Mouse (Mus musculus) liver, postnatal 0 days (tissue): Measurements from ENCODE around the gene Socs4. TPM values are rescaled to one million over a fixed set of nuclear protein-coding genes. Genes with fewer than 3 reads are reported as not detected.

Source experiments
- ATAC-seq: fragments of 200-750 bp; cut with Nextera tagmentation; 2 replicates; pipeline ENCODE4 v1.8.0; 2017; ENCODE audit warnings: mild to moderate bottlenecking, moderate library complexity
- DNase-seq: peaks from one replicate; pipeline ENCODE4 v3.0.0-alpha.2; 2016
- H3K27ac ChIP-seq: fragments of 300-500 bp; sonication (generic); 2 replicates; pipeline ENCODE4 v1.5.1; 2014; ENCODE audit warnings: antibody characterized with exemption, moderate library complexity, mild to moderate bottlenecking, low read depth
- H3K27me3 ChIP-seq: fragments of 300-500 bp; sonication (generic); 2 replicates; pipeline ENCODE4 v1.6.1; 2014; ENCODE audit warnings: low read length, control low read depth, mixed read lengths; ENCODE audit not compliant: insufficient read depth
- H3K36me3 ChIP-seq: fragments of 300-500 bp; sonication (generic); replicated peaks from 2 replicates; pipeline ENCODE4 v1.6.1; 2014; ENCODE audit warnings: mild to moderate bottlenecking, control low read depth, low read length, moderate library complexity, mixed read lengths; ENCODE audit not compliant: insufficient read depth
- H3K4me1 ChIP-seq: fragments of 300-500 bp; sonication (generic); 2 replicates; pipeline ENCODE4 v1.6.1; 2014; ENCODE audit warnings: antibody characterized with exemption, mild to moderate bottlenecking, control low read depth; ENCODE audit not compliant: insufficient read depth
- H3K4me2 ChIP-seq: fragments of 300-500 bp; sonication (generic); 2 replicates; pipeline ENCODE4 v1.6.1; 2014; ENCODE audit warnings: low read depth, mild to moderate bottlenecking, low read length, moderate library complexity, mixed read lengths
- H3K4me3 ChIP-seq: fragments of 300-500 bp; sonication (generic); 2 replicates; pipeline ENCODE4 v1.5.1; 2014; ENCODE audit warnings: low read depth, low read length
- H3K9ac ChIP-seq: fragments of 300-500 bp; sonication (generic); replicated peaks from 2 replicates; pipeline ENCODE4 v1.6.1; 2014; ENCODE audit warnings: mild to moderate bottlenecking, moderate library complexity
- H3K9me3 ChIP-seq: fragments of 300-500 bp; sonication (generic); 2 replicates; pipeline ENCODE4 v1.6.1; 2016; ENCODE audit warnings: mild to moderate bottlenecking, control low read depth, low read length, mixed read lengths
- CTCF ChIP-seq: sonication (generic); IDR thresholded peaks from 2 replicates; pipeline ENCODE4 v1.5.1; 2016; ENCODE audit warnings: antibody characterized with exemption, low read depth
- EP300 ChIP-seq: IDR thresholded peaks from 2 replicates; pipeline ENCODE4 v1.6.1; 2016; ENCODE audit warnings: antibody characterized with exemption, low read depth, mild to moderate bottlenecking
- WGBS: fragments of 180-500 bp; shearing (Covaris S2); extraction: QIAGEN DNeasy Blood & Tissue Kit; methylation state at CpG from one replicate; pipeline ENCODE4 v1.1.7; 2014; ENCODE audit not compliant: insufficient replicate concordance; 5-methylcytosine and 5-hydroxymethylcytosine counted together
- polyA plus RNA-seq: library from polyadenylated mRNA; unstranded; fragments of >200 nt; fragmentation: Nextera tagmentation; extraction: Ambion mirVana; gene quantifications from 2 replicates; pipeline ENCODE4 v1.2.1, GENCODE M21; 2015

Gene Socs4
- polyA plus RNA-seq, 1 experiment from 2014 or later: 1.9 TPM

DNA sequence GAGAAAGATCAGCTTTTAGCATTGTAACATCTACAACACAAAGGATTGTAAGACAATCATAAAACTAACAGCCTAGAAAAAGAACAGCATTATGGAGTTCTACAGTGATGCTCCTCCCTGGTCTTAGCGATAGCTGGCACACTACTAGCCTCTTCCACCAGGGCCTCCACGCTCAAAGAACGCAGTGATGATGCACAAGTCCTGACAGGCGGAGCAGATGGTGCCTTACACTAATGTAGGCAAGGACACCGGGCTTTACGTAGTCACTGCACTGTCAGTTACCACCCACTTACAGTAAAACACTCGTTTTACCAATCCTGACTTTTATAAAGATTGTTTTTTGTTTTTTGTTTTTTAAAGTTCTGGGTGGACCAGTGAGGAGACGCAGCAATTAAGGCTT lies 10.9 kb upstream of the Socs4 start:
- H3K9me3 ChIP-seq: no peaks in the 10 kb centered on the region
- no peak overlapping the region for H3K4me3 ChIP-seq
- H3K9ac ChIP-seq: no peak overlapping the region
- no peak overlapping the region for H3K4me2 ChIP-seq
- no peak for DNase-seq
- no peaks in the 10 kb centered on the region for H3K4me1 ChIP-seq
- no peak overlapping the region for H3K27ac ChIP-seq
- no peak for ATAC-seq
- no peaks in the 10 kb centered on the region for H3K27me3 ChIP-seq
- 94% methylated on average over 8 of the region's 8 CpGs for WGBS
- no peak for TF ChIP-seq CTCF
- no peak for TF ChIP-seq EP300
- H3K36me3 ChIP-seq: peaks cover 66% of the 10 kb centered on the region

DNA sequence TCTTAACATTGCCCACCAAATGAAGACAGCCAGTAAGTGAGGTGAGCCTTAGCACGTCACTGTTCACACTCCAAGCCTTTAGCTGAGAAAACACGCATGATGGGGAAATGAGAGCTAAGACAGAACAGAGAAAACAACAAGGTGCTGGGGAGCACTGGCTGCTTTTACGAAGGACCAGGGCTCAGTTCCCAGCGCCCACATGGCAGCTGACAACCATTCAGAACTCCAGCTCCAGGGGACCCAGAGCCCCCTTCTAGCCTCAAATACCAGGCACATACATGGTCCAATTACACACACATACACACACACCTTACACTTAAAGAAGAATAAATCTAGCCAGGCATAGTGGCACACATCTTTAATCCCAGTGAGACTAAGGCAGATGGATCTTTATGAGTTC lies 7.7 kb upstream of the Socs4 start:
- Histone ChIP-seq H3K4me2 (no peak overlapping the region), H3K9ac (no peak overlapping the region), H3K9me3 (no peaks in the 10 kb centered on the region), H3K4me3 (no peak overlapping the region), H3K4me1 (no peaks in the 10 kb centered on the region), H3K36me3 (peaks cover 78% of the 10 kb centered on the region), H3K27ac (no peak overlapping the region), H3K27me3 (no peaks in the 10 kb centered on the region)
- 94% methylated on average over 4 of the region's 4 CpGs for WGBS
- ATAC-seq (no peak), DNase-seq (no peak)
- TF ChIP-seq EP300 (no peak), CTCF (no peak)

DNA sequence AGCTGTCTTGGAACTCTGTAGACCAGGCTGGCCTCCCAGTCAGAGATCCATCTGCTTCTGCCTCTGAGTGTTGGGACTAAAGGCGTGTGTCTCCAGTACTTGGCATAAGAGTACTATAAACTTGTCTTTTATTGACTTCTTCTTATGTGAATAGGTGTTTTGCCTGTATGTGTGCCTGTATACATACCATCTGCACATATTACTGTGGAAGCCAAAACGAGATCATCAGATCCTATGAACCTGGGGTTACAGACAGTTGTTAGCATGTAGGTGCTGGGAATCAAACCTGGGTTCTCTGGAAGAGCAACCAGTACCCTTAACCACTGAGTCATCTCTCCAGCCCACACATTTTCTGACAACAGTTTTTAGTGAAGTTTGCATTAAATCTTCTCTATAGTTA lies 7.0 kb upstream of the Socs4 start:
- no peak overlapping the region for H3K4me3 ChIP-seq
- no peaks in the 10 kb centered on the region for H3K4me1 ChIP-seq
- TF ChIP-seq EP300: no peak
- no peak for TF ChIP-seq CTCF
- no peak overlapping the region for H3K27ac ChIP-seq
- no peaks in the 10 kb centered on the region for H3K9me3 ChIP-seq
- H3K36me3 ChIP-seq: peaks cover 80% of the 10 kb centered on the region
- ATAC-seq (no peak), DNase-seq (no peak)
- 93% methylated on average over 2 of the region's 2 CpGs for WGBS
- no peaks in the 10 kb centered on the region for H3K27me3 ChIP-seq
- no peak overlapping the region for H3K4me2 ChIP-seq
- no peak overlapping the region for H3K9ac ChIP-seq

DNA sequence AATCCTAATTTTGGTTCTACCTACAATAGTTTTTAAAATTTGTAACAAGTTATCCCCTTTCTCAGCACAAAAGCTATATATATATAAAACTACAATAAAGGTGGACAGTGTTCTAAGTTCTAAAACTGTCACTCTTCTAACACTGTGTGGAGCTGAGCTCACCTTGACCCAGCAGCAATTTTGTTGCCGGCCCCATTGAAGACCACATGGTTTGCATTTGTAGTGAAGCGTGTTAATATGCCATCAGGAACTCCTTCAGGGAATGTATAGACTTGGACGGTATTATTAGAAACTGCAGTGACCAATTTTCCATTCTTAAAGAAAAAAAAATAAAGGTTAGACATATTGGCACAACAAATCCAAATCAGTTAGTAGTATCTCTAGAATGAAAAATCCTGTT lies 3.0 kb upstream of the Socs4 start:
- Histone ChIP-seq H3K4me3 (no peak overlapping the region), H3K4me2 (no peak overlapping the region), H3K9ac (no peak overlapping the region), H3K27me3 (no peaks in the 10 kb centered on the region), H3K9me3 (no peaks in the 10 kb centered on the region), H3K27ac (no peak overlapping the region), H3K4me1 (peaks cover 10% of the 10 kb centered on the region), H3K36me3 (peaks cover 43% of the 10 kb centered on the region)
- TF ChIP-seq EP300 (no peak), CTCF (no peak)
- ATAC-seq (no peak), DNase-seq (no peak)
- 90% methylated on average over 3 of the region's 3 CpGs for WGBS

DNA sequence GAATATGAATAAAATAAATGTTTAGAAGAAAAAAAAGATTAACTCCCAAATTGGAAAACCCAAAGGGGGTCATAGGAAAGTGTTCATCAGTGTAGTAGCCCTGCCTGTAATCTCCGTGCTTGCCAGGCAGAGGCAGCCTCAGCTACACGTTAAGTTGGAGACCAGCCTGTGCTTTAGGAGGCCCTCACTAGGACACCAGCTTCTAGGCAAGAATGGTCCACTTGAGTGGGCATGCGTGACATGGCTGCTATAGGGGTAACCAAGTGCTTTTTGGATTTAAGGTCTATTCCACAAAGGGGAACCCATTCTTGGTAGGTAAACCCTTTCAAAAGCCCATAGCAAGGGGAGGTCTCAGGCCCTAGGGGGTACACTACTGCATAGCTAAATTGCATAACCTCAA lies 1.3 kb upstream of the Socs4 start:
- H3K27ac ChIP-seq: no peak overlapping the region
- H3K4me2 ChIP-seq: peak overlapping the region; percentile 77
- ATAC-seq (no peak), DNase-seq (peak; percentile 26)
- peaks cover 29% of the 10 kb centered on the region for H3K36me3 ChIP-seq
- no peaks in the 10 kb centered on the region for H3K9me3 ChIP-seq
- peak overlapping the region; percentile 82 for H3K9ac ChIP-seq
- no peaks in the 10 kb centered on the region for H3K27me3 ChIP-seq
- peak overlapping the region; percentile 80 for H3K4me3 ChIP-seq
- TF ChIP-seq CTCF: 0 out of 2 replicates have a peak, but pooled peaks have one; percentile 34
- no peak for TF ChIP-seq EP300
- peaks cover 10% of the 10 kb centered on the region for H3K4me1 ChIP-seq
- WGBS: 12% methylated on average over 3 of the region's 3 CpGs

GRCm38 (mm10) chr14:47276036-47276603 lies 611 bp upstream of the Socs4 start:
- Histone ChIP-seq H3K9me3 (no peaks in the 10 kb centered on the region), H3K4me2 (peak overlapping the region; percentile 77), H3K4me1 (peaks cover 10% of the 10 kb centered on the region), H3K27me3 (no peaks in the 10 kb centered on the region), H3K36me3 (peaks cover 26% of the 10 kb centered on the region), H3K27ac (peak overlapping the region; percentile 95), H3K4me3 (peak overlapping the region; percentile 80), H3K9ac (peak overlapping the region; percentile 82)
- DNase-seq (no peak), ATAC-seq (peak; percentile 9)
- 2% methylated on average over 22 of the region's 22 CpGs for WGBS
- TF ChIP-seq EP300 (no peak), CTCF (no peak)
